Mouse (Mus musculus) midbrain, embryonic 14.5 days (tissue): ENCODE results near the gene Fbxo22. TPM values are rescaled to one million over a fixed set of nuclear protein-coding genes. Genes with fewer than 3 reads are reported as not detected.

Experiments used
- ATAC-seq: fragments of 200-750 bp; cut with Nextera tagmentation; 2 replicates; pipeline ENCODE4 v1.8.0; 2017; ENCODE audit warnings: moderate number of reproducible peaks, moderate library complexity; ENCODE audit not compliant: low FRiP score, low TSS enrichment
- DNase-seq: peaks from one replicate; pipeline ENCODE4 v3.0.0-alpha.2; 2015
- H3K27ac ChIP-seq: fragments of 300-500 bp; sonication (generic); replicated peaks from 2 replicates; pipeline ENCODE4 v1.5.1; 2014; ENCODE audit warnings: mild to moderate bottlenecking, low read depth, low read length, moderate library complexity
- H3K27me3 ChIP-seq: fragments of 300-500 bp; sonication (generic); 2 replicates; pipeline ENCODE4 v1.6.1; 2014; ENCODE audit warnings: low read length, control low read depth, mixed read lengths; ENCODE audit not compliant: control insufficient read depth, insufficient read depth
- H3K36me3 ChIP-seq: fragments of 300-500 bp; sonication (generic); 2 replicates; pipeline ENCODE4 v1.6.1; 2014; ENCODE audit warnings: low read length, control low read depth; ENCODE audit not compliant: control insufficient read depth, insufficient read depth
- H3K4me1 ChIP-seq: fragments of 300-500 bp; sonication (generic); 2 replicates; pipeline ENCODE4 v1.6.1; 2014; ENCODE audit warnings: mild to moderate bottlenecking, antibody characterized with exemption, low read length, control low read depth; ENCODE audit not compliant: control insufficient read depth, insufficient read depth
- H3K4me2 ChIP-seq: fragments of 300-500 bp; sonication (generic); 2 replicates; pipeline ENCODE4 v1.6.1; 2014; ENCODE audit warnings: mild to moderate bottlenecking, low read length, moderate library complexity
- H3K4me3 ChIP-seq: fragments of 300-500 bp; sonication (generic); replicated peaks from 2 replicates; pipeline ENCODE4 v1.5.1; 2014; ENCODE audit warnings: low read depth, low read length
- H3K9ac ChIP-seq: fragments of 300-500 bp; sonication (generic); replicated peaks from 2 replicates; pipeline ENCODE4 v1.6.1; 2014; ENCODE audit warnings: mild to moderate bottlenecking, low read length, moderate library complexity
- H3K9me3 ChIP-seq: fragments of 300-500 bp; sonication (generic); 2 replicates; pipeline ENCODE4 v1.6.1; 2016; ENCODE audit warnings: low read length, control low read depth, mixed read lengths; ENCODE audit not compliant: control insufficient read depth
- WGBS: fragments of 180-500 bp; shearing (Covaris S2); extraction: QIAGEN DNeasy Blood & Tissue Kit; methylation state at CpG from one replicate; pipeline ENCODE4 v1.1.7; 2014; 5-methylcytosine and 5-hydroxymethylcytosine counted together
- polyA plus RNA-seq: library from polyadenylated mRNA; unstranded; fragments of >200 nt; fragmentation: Nextera tagmentation; extraction: Ambion mirVana; gene quantifications from 2 replicates; pipeline ENCODE4 v1.2.1, GENCODE M21; 2014

Gene Fbxo22
- polyA plus RNA-seq, 1 experiment from 2014 or later, result 90.4 TPM

GRCm38 (mm10) chr9:55255056-55255455, 46.3 kb downstream of the Fbxo22 start:
- Histone ChIP-seq H3K36me3 (no peaks in the 10 kb centered on the region), H3K4me1 (no peaks in the 10 kb centered on the region), H3K4me3 (no peak overlapping the region), H3K27me3 (no peaks in the 10 kb centered on the region), H3K9me3 (no peaks in the 10 kb centered on the region), H3K27ac (no peak overlapping the region), H3K4me2 (no peak overlapping the region), H3K9ac (no peak overlapping the region)
- 97% methylated on average over 5 of the region's 5 CpGs for WGBS
- DNase-seq, result no peak
- no peak for ATAC-seq

GRCm38 (mm10) chr9:55255604-55256003, 46.9 kb downstream of the Fbxo22 start:
- DNase-seq (no peak), ATAC-seq (no peak)
- Histone ChIP-seq H3K4me3 (no peak overlapping the region), H3K4me2 (no peak overlapping the region), H3K9ac (no peak overlapping the region), H3K27me3 (no peaks in the 10 kb centered on the region), H3K9me3 (no peaks in the 10 kb centered on the region), H3K4me1 (no peaks in the 10 kb centered on the region), H3K27ac (no peak overlapping the region), H3K36me3 (no peaks in the 10 kb centered on the region)
- 70% methylated on average over 4 of the region's 4 CpGs for WGBS

- no peak for ATAC-seq
- Histone ChIP-seq H3K4me3 (no peak overlapping the region), H3K27me3 (no peaks in the 10 kb centered on the region), H3K27ac (no peak overlapping the region), H3K4me1 (no peaks in the 10 kb centered on the region), H3K36me3 (no peaks in the 10 kb centered on the region), H3K4me2 (no peak overlapping the region), H3K9ac (no peak overlapping the region), H3K9me3 (no peaks in the 10 kb centered on the region)
- no peak for DNase-seq
- WGBS, result 89% methylated on average over 2 of the region's 2 CpGs
These were observed 48.4 kb downstream of the Fbxo22 start for GRCm38 (mm10) chr9:55257105-55257504.

GRCm38 (mm10) chr9:55259741-55260140, 51.0 kb downstream of the Fbxo22 start:
- no peaks in the 10 kb centered on the region for H3K27me3 ChIP-seq
- H3K9ac ChIP-seq, result no peak overlapping the region
- WGBS, result 79% methylated on average over 6 of the region's 6 CpGs
- H3K9me3 ChIP-seq, result no peaks in the 10 kb centered on the region
- no peaks in the 10 kb centered on the region for H3K36me3 ChIP-seq
- DNase-seq (no peak), ATAC-seq (no peak)
- H3K27ac ChIP-seq, result no peak overlapping the region
- no peak overlapping the region for H3K4me3 ChIP-seq
- H3K4me1 ChIP-seq, result no peaks in the 10 kb centered on the region
- H3K4me2 ChIP-seq, result no peak overlapping the region

GRCm38 (mm10) chr9:55264356-55265302, 55.9 kb downstream of the Fbxo22 start:
- Histone ChIP-seq H3K36me3 (no peaks in the 10 kb centered on the region), H3K9ac (no peak overlapping the region), H3K9me3 (no peaks in the 10 kb centered on the region), H3K27ac (no peak overlapping the region), H3K27me3 (no peaks in the 10 kb centered on the region), H3K4me3 (no peak overlapping the region), H3K4me2 (no peak overlapping the region), H3K4me1 (no peaks in the 10 kb centered on the region)
- 84% methylated on average over 8 of the region's 8 CpGs for WGBS
- ATAC-seq (no peak), DNase-seq (no peak)

GRCm38 (mm10) chr9:55271960-55272560, 63.3 kb downstream of the Fbxo22 start:
- Histone ChIP-seq H3K4me2 (no peak overlapping the region), H3K9me3 (no peaks in the 10 kb centered on the region), H3K4me1 (no peaks in the 10 kb centered on the region), H3K4me3 (no peak overlapping the region), H3K36me3 (no peaks in the 10 kb centered on the region), H3K9ac (no peak overlapping the region), H3K27me3 (no peaks in the 10 kb centered on the region), H3K27ac (no peak overlapping the region)
- DNase-seq (no peak), ATAC-seq (no peak)
- WGBS, result 65% methylated on average over 5 of the region's 5 CpGs

- Histone ChIP-seq H3K27me3 (no peaks in the 10 kb centered on the region), H3K27ac (no peak overlapping the region), H3K4me1 (no peaks in the 10 kb centered on the region), H3K4me3 (no peak overlapping the region), H3K36me3 (no peaks in the 10 kb centered on the region), H3K4me2 (no peak overlapping the region), H3K9me3 (no peaks in the 10 kb centered on the region), H3K9ac (no peak overlapping the region)
- 52% methylated on average over 4 of the region's 4 CpGs for whole genome bisulfite sequencing
- ATAC-seq, result no peak
- DNase-seq, result no peak
These were observed 65.2 kb downstream of the Fbxo22 start for GRCm38 (mm10) chr9:55273906-55274305.
